Mouse (Mus musculus) liver, adult 2 months (tissue): ENCODE data around the gene Shisa5.

ENCODE experiments used
- CTCF ChIP-seq: fragments of 200-500 bp; IDR thresholded peaks from 2 replicates; pipeline ENCODE4 v1.5.1; 2011; ENCODE audit warnings: low read depth, low read length, control low read depth
- POLR2A ChIP-seq: fragments of 200-500 bp; IDR thresholded peaks from 2 replicates; pipeline ENCODE4 v1.6.1; 2011; ENCODE audit warnings: low read length, control low read depth; ENCODE audit not compliant: insufficient read depth; ENCODE audit errors: extremely low read depth

GRCm38 (mm10) chr9:109040216-109040615 is 1.9 kb downstream of the Shisa5 start:
- TF ChIP-seq CTCF (no peak), POLR2A (no peak)
